Mouse (Mus musculus): ENCODE measurements at regions not wholly inside any gene's neighbourhood (a gene's known extent, or its start where the extent isn't known, plus 50 kb on each side); places are given as distances from the start of the nearest gene placed in this dataset.
A peak's percentile ranks its signal among the peaks of the same experiment; 100 is the strongest.

- no peak overlapping the region for H3K27ac ChIP-seq (ENCODE audit: insufficient read depth, low read length)
- no peak overlapping the region for H3K4me3 ChIP-seq (ENCODE audit: insufficient read depth, low read length)
- peaks cover 4% of the 10 kb centered on the region; the same call in 1 of the 2 replicates for H3K4me1 ChIP-seq (ENCODE audit: control insufficient read depth, insufficient read depth, low read length)
- TF ChIP-seq POLR2A (IDR thresholded peaks at IDR 0.05; ENCODE audit: low read depth, low read length) (no peak), CTCF (IDR thresholded peaks at IDR 0.05; ENCODE audit: borderline replicate concordance, insufficient read depth, low read length) (no peak)
Observed at GRCm38 (mm10) chr14:120170733-120171132, 104.7 kb upstream of the Mbnl2 start.

- Histone ChIP-seq H3K4me3 (ENCODE audit: insufficient read depth, low read length) (no peak overlapping the region), H3K27ac (ENCODE audit: insufficient read depth, low read length) (no peak overlapping the region), H3K4me1 (ENCODE audit: control insufficient read depth, insufficient read depth, low read length) (peaks cover 4% of the 10 kb centered on the region; the same call in 1 of the 2 replicates)
- no peak for TF ChIP-seq POLR2A (IDR thresholded peaks at IDR 0.05; ENCODE audit: low read depth, low read length)
- TF ChIP-seq CTCF (IDR thresholded peaks at IDR 0.05; ENCODE audit: borderline replicate concordance, insufficient read depth, low read length), result no peak
Observed at GRCm38 (mm10) chr14:120172058-120172457, 103.4 kb upstream of the Mbnl2 start.

- Histone ChIP-seq H3K4me1 (ENCODE audit: control insufficient read depth, insufficient read depth, low read length) (peaks cover 4% of the 10 kb centered on the region; the same call in 1 of the 2 replicates), H3K27ac (ENCODE audit: insufficient read depth, low read length) (no peak overlapping the region), H3K4me3 (ENCODE audit: insufficient read depth, low read length) (no peak overlapping the region)
- TF ChIP-seq CTCF (IDR thresholded peaks at IDR 0.05; ENCODE audit: borderline replicate concordance, insufficient read depth, low read length), result no peak
- no peak for TF ChIP-seq POLR2A (IDR thresholded peaks at IDR 0.05; ENCODE audit: low read depth, low read length)
Observed at GRCm38 (mm10) chr14:120172844-120173243, 102.6 kb upstream of the Mbnl2 start.

GRCm38 (mm10) chr14:120174615-120175014 is 100.9 kb upstream of the Mbnl2 start:
- Histone ChIP-seq H3K4me1 (ENCODE audit: control insufficient read depth, insufficient read depth, low read length) (peaks cover 4% of the 10 kb centered on the region; the same call in 1 of the 2 replicates), H3K27ac (ENCODE audit: insufficient read depth, low read length) (no peak overlapping the region), H3K4me3 (ENCODE audit: insufficient read depth, low read length) (no peak overlapping the region)
- TF ChIP-seq CTCF (IDR thresholded peaks at IDR 0.05; ENCODE audit: borderline replicate concordance, insufficient read depth, low read length), result no peak
- TF ChIP-seq POLR2A (IDR thresholded peaks at IDR 0.05; ENCODE audit: low read depth, low read length), result no peak

- H3K27ac ChIP-seq (ENCODE audit: insufficient read depth, low read length), result no peak overlapping the region
- no peaks in the 10 kb centered on the region for H3K4me1 ChIP-seq (ENCODE audit: control insufficient read depth, insufficient read depth, low read length)
- no peak overlapping the region for H3K4me3 ChIP-seq (ENCODE audit: insufficient read depth, low read length)
- TF ChIP-seq POLR2A (IDR thresholded peaks at IDR 0.05; ENCODE audit: low read depth, low read length), result no peak
- TF ChIP-seq CTCF (IDR thresholded peaks at IDR 0.05; ENCODE audit: borderline replicate concordance, insufficient read depth, low read length), result no peak
Observed at GRCm38 (mm10) chr14:120195218-120195617, 80.3 kb upstream of the Mbnl2 start.

GRCm38 (mm10) chr14:120211741-120212140 is 63.7 kb upstream of the Mbnl2 start:
- Histone ChIP-seq H3K4me3 (ENCODE audit: insufficient read depth, low read length) (no peak overlapping the region), H3K4me1 (ENCODE audit: control insufficient read depth, insufficient read depth, low read length) (no peaks in the 10 kb centered on the region), H3K27ac (ENCODE audit: insufficient read depth, low read length) (peak overlapping the region; percentile 35)
- no peak for TF ChIP-seq CTCF (IDR thresholded peaks at IDR 0.05; ENCODE audit: borderline replicate concordance, insufficient read depth, low read length)
- no peak for TF ChIP-seq POLR2A (IDR thresholded peaks at IDR 0.05; ENCODE audit: low read depth, low read length)

- H3K4me1 ChIP-seq (ENCODE audit: control insufficient read depth, insufficient read depth, low read length), result no peaks in the 10 kb centered on the region
- H3K4me3 ChIP-seq (ENCODE audit: insufficient read depth, low read length), result no peak overlapping the region
- TF ChIP-seq CTCF (IDR thresholded peaks at IDR 0.05; ENCODE audit: borderline replicate concordance, insufficient read depth, low read length) (no peak), POLR2A (IDR thresholded peaks at IDR 0.05; ENCODE audit: low read depth, low read length) (no peak)
- no peak overlapping the region for H3K27ac ChIP-seq (ENCODE audit: insufficient read depth, low read length)
Observed at GRCm38 (mm10) chr14:120212626-120213025, 62.8 kb upstream of the Mbnl2 start.

GRCm38 (mm10) chr14:120219224-120219623 is 56.2 kb upstream of the Mbnl2 start:
- Histone ChIP-seq H3K27ac (ENCODE audit: insufficient read depth, low read length) (no peak overlapping the region), H3K4me3 (ENCODE audit: insufficient read depth, low read length) (no peak overlapping the region), H3K4me1 (ENCODE audit: control insufficient read depth, insufficient read depth, low read length) (peaks cover 2% of the 10 kb centered on the region; the same call in 1 of the 2 replicates)
- TF ChIP-seq POLR2A (IDR thresholded peaks at IDR 0.05; ENCODE audit: low read depth, low read length), result no peak

GRCm38 (mm10) chr14:120223528-120224201 is 51.8 kb upstream of the Mbnl2 start:
- Histone ChIP-seq H3K4me1 (ENCODE audit: control insufficient read depth, insufficient read depth, low read length) (peaks cover 9% of the 10 kb centered on the region; the same call in 1 of the 2 replicates), H3K27ac (ENCODE audit: insufficient read depth, low read length) (no peak overlapping the region), H3K4me3 (ENCODE audit: insufficient read depth, low read length) (no peak overlapping the region)
- TF ChIP-seq POLR2A (IDR thresholded peaks at IDR 0.05; ENCODE audit: low read depth, low read length) (no peak), CTCF (IDR thresholded peaks at IDR 0.05; ENCODE audit: borderline replicate concordance, insufficient read depth, low read length) (no peak)

- H3K27ac ChIP-seq (ENCODE audit: insufficient read depth, low read length), result peak overlapping the region; percentile 26
- no peak overlapping the region for H3K4me3 ChIP-seq (ENCODE audit: insufficient read depth, low read length)
- H3K4me1 ChIP-seq (ENCODE audit: control insufficient read depth, insufficient read depth, low read length), result peaks cover 9% of the 10 kb centered on the region; the same call in 1 of the 2 replicates
- no peak for TF ChIP-seq POLR2A (IDR thresholded peaks at IDR 0.05; ENCODE audit: low read depth, low read length)
- no peak for TF ChIP-seq CTCF (IDR thresholded peaks at IDR 0.05; ENCODE audit: borderline replicate concordance, insufficient read depth, low read length)
Observed at GRCm38 (mm10) chr14:120224202-120224846, 51.1 kb upstream of the Mbnl2 start.
